Mouse (Mus musculus): ENCODE measurements around the gene Dcn. TPM values are rescaled to one million over a fixed set of nuclear protein-coding genes. Genes with fewer than 3 reads are reported as not detected.

The Dcn gene
- 550 and 553 TPM in 2 replicates for polyA plus RNA-seq (2012; rRNA removed)

DNA sequence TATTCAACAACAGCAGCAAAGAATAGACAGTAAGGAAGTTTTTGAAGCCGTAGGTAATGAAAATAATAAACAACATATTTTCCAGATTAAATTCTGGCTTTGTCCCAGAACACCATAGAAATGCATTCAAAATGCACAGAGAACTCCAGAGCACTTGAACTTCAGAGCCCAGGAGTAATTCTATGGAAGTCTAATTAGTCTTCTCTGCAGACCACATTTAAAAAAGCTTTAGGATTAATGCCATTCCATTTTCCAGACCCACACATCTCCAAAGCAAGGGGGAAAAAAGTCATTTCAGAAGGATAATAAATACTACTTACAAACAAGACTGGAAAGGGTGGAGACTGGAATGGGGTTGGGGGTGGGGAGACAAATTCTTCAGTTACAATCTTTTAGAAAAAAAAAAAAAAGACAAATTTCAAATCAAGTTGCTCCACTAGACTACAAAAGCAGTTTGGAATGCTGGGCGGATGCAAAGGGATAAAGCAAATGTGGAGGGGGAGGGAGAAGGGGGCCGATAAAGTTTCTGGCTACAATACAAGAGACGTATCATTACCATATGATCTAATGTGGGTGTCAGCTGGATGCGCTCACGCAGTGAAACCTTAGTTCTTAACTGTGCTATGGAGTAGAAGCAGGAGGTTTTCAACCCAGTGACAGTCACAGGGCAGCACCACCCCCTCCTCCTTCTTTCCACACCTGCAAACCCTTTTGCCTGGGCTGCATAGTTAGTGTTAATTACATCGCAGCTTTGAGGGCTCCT, at the start of gene Dcn:
Dcn (plus strand) TSS at position 606 of the 763 bp plus-strand sequence.
- DNase-seq (ENCODE audit: low read depth) = no peak

DNA sequence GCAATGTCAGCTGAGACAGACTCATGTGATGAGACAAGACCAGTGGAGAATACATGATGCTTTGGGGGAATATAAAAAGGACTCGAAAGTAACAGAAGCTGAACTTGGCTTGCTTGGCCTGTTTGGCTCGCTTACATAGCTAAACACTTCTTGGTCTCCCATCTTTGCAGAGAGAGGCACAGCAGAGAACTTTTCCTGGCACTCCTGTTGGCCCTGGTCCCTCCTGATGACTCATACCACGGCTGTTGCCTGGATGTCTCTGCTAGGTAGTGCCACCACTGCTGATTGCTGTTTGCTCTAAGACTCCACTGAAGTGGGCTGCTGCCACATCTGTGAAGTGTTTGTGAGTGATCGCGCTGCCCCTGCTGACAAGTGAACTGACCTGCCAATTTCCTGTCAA, 42.7 kb upstream of the Dcn start:
- DNase-seq (ENCODE audit: low read depth) = no peak

DNA sequence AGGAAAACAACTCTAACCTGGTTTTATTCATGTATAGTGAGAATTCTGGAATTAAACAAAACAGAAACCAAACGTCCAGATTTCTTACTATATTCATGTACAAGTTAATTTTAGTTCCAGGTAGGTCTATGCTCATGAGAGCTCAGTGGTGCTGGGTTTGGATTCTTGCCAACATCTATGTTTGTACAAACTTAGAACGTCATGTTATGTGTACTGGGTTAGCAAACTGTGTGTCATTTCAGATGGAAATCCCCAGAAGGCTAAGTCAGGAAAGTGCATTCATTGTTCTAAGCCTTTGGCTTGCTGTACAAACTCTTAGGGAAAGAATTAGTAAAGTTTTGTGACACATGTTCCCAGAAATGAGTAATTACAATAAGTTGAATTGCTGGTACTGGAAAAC, 37.1 kb upstream of the Dcn start:
- DNase-seq (ENCODE audit: low read depth) = no peak

DNA sequence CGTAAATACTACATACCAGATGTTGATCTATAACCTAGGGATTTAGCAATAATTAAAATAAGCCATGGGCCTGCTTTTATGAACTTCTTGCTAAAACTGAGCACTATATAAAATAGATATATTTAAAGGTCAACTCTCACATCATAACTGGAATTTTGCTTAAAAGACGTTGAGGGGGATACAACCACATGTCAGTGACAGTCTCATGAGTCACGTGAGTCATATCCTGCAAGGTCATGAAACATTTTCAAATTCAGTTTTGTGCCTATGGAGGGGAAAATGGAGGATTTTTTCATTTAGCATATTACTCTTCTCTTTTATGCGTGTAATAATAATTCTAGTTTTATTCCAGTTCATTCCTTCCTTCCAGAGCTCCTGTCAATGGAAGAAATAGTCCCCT, 32.9 kb upstream of the Dcn start:
- DNase-seq (ENCODE audit: low read depth) = no peak

- DNase-seq (ENCODE audit: low read depth) = no peak
Observed at GRCm38 (mm10) chr10:97452886-97453285, 26.5 kb upstream of the Dcn start.

- DNase-seq (ENCODE audit: low read depth) = no peak
Observed at GRCm38 (mm10) chr10:97453529-97453928, 25.9 kb upstream of the Dcn start.

DNA sequence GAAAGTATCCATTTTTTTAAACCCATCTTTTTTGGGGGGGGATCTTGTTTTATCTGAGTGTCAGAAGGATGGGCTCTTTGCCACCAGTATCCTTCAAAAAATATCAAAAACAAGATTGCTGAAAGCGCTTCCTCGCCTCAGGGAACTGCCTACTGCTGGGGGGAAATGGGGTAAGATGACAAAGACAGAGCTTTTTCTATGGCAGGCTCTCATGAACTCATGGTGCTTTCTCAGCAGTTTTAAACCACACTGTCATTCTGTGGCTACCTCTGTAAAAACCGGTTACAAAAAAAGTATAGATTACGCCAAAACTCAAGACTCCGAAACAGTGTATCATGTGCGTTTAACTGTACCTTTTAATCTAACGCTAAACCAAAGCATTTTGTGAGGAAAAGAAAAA, 22.4 kb upstream of the Dcn start:
- DNase-seq (ENCODE audit: low read depth) = no peak

GRCm38 (mm10) chr10:97466818-97467217, 12.6 kb upstream of the Dcn start:
- DNase-seq (ENCODE audit: low read depth) = no peak

GRCm38 (mm10) chr10:97469411-97470140, 9.8 kb upstream of the Dcn start:
- no peak for DNase-seq (ENCODE audit: low read depth)

- no peak for DNase-seq (ENCODE audit: low read depth)
Observed at GRCm38 (mm10) chr10:97475460-97475859, 3.9 kb upstream of the Dcn start.

GRCm38 (mm10) chr10:97478259-97478658, 1.1 kb upstream of the Dcn start:
- no peak for DNase-seq (ENCODE audit: low read depth)

- DNase-seq (ENCODE audit: low read depth) = no peak
Observed at GRCm38 (mm10) chr10:97482150-97482549, 2.7 kb downstream of the Dcn start.

DNA sequence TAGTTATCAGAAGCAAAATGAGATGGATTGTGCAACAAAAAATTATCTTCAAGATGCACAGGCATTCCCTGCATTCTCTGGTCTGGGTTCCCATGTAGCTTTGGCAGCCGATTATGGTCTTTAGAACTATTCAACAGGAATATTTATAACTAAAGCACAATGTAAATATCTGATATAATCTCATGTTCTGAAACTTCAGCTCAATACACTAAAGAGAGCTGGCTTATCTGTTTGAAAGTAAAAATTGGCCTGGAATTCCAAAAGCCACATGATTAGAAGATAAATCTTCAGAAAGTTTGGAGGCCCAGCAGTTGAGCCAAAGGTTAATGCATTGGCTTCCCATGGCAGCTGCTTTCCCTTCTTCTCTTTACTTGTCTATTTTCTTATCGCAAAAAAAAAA, 4.6 kb downstream of the Dcn start:
- DNase-seq (ENCODE audit: low read depth) = no peak

DNA sequence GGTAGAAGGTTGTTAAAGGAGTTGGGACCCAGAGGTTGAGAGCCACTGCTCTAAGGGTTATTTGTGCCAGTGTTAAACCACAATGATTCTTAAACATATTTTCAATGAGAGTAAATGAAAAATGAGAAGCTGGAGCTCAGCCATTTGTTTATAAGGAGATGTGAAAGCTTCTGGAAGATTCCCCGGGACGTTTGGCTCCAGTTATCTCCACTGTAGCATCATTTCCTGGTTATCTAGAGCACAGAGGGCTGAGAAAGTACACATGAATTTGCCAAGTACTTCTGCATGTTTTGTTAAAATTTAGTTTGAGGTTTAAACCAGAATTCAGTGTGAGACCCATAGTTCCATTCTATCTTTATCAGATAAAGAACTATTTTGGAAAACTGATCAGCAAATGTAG, 5.7 kb downstream of the Dcn start:
- DNase-seq (ENCODE audit: low read depth) = no peak

GRCm38 (mm10) chr10:97486085-97486484, 6.7 kb downstream of the Dcn start:
- DNase-seq (ENCODE audit: low read depth) = no peak

DNA sequence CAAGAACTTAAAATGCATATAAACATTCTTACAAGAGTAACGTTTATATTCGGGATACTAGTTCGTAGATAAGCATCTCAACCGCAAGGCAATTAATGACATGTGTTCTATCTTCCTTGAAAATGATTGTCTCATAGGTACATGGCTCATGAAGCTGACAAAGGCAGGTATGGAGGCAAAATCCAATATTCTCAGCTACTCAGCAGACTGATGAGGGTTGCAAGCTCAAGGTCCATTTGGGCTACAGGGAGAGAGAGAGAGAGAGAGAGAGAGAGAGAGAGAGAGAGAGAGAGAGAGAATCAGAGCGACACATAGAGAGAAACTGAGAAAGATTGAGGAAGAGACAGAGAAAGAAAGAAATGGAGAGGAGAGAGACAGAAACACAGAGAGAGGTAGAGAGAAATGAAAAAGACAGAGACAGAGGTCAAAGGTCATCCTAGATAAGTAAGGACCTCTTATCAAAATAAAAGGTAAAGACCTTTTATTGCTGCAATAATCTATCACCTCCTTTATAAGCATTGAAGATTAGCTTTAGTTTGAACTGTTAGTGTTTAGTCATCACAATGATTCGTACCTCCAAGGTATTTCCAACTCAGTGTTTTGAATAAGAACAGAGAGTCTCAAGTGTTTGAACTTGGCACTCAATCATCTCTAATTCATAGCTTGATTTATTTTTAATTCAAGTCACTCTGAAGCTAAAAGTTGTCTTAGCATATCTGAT, 8.0 kb downstream of the Dcn start:
- no peak for DNase-seq (ENCODE audit: low read depth)

GRCm38 (mm10) chr10:97492367-97492980, 13.1 kb downstream of the Dcn start:
- DNase-seq (ENCODE audit: low read depth) = no peak

DNA sequence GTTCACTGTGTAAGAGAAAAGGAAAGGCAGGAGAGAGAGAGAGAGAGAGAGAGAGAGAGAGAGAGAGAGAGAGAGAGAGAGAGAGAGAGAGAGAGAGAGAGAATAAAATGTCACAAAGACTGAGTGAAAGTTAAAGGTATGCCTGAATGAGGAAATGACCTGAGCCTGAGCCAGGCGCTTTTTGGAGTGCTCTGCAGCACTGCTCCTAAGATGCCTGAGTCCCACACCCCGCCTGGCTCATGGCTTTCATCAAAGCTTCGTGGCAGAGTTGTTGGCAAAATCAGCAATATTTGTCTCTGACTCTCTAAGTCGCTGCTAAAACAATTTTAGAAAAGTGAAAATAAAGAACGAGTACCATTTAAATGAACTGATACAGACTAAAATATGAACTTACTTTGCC, 18.2 kb downstream of the Dcn start:
- DNase-seq (ENCODE audit: low read depth) = no peak

- DNase-seq (ENCODE audit: low read depth) = no peak
Observed at GRCm38 (mm10) chr10:97523366-97523765, 44.0 kb downstream of the Dcn start.

GRCm38 (mm10) chr10:97535697-97536096, 56.3 kb downstream of the Dcn start:
- DNase-seq (ENCODE audit: low read depth) = no peak

GRCm38 (mm10) chr10:97536921-97537320, 57.5 kb downstream of the Dcn start:
- DNase-seq (ENCODE audit: low read depth) = no peak

- no peak for DNase-seq (ENCODE audit: low read depth)
Observed at GRCm38 (mm10) chr10:97538202-97538601, 58.8 kb downstream of the Dcn start.

Data from gonadal fat pad, adult 2 months (tissue).